Mouse (Mus musculus) brain, embryonic 14.5 days (tissue): Measurements from ENCODE around the gene Auts2.

Experiments used
- CTCF ChIP-seq: fragments of 200-500 bp; IDR thresholded peaks from 2 replicates; pipeline ENCODE4 v1.5.1; 2012; ENCODE audit warnings: inconsistent platforms, mild to moderate bottlenecking, moderate library complexity, borderline replicate concordance; ENCODE audit not compliant: insufficient read depth, insufficient read length; ENCODE audit errors: extremely low read depth
- POLR2A ChIP-seq: fragments of 200-500 bp; IDR thresholded peaks from 2 replicates; pipeline ENCODE4 v1.6.1; 2012; ENCODE audit warnings: mild to moderate bottlenecking, inconsistent platforms, borderline replicate concordance; ENCODE audit not compliant: poor library complexity, insufficient read depth, insufficient read length, severe bottlenecking; ENCODE audit errors: extremely low read depth

DNA sequence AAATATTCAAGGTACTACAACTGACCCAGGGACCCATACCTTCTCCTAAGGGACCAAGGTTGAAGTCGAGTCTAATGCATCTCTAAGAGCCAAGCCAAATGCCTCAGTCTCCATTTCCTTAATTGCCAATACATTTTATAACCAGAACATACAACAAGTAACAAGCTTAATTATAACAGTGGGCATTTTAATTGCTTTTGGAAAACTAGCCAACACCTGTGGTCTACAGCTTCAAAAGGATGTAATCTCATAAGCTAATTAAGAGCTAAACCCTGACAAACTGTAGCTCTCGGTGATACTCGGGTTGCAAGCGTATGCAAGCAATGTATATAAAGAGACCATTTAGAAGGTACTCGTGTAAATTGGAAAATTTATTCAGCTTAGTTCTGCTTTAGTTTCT lies 107.7 kb downstream of the Auts2 start:
- TF ChIP-seq POLR2A (no peak), CTCF (no peak)
